Mouse (Mus musculus): ENCODE measurements at regions not wholly inside any gene's neighbourhood (a gene's known extent, or its start where the extent isn't known, plus 50 kb on each side); places are given as distances from the start of the nearest gene placed in this dataset.

DNA sequence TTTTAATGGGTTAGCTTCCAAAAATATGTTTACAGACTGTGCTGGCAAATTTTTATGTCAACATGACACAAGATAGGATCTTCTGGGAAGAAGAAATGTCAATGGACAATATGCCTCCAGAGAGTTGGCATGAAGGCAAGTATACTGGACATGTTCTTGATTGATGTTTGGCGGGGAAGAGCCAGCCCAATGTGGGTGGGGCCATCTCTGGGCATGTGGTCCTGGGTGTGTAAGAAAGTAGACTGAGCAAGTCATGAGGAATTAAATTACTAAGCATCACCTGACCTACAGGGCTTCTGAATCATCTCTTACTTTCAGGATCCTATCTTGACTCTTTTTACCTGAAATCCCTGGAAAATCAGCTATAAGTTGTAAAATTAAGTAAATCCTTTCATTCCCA, 525.0 kb upstream of the Grm7 start:
- Histone ChIP-seq H3K9ac (ENCODE audit: low read depth, low read length) (no peak overlapping the region), H3K4me1 (ENCODE audit: control insufficient read depth, insufficient read depth, low read length) (no peaks in the 10 kb centered on the region), H3K4me3 (ENCODE audit: insufficient read depth, low read depth, low read length) (no peak overlapping the region), H3K36me3 (ENCODE audit: control insufficient read depth, insufficient read depth, low read length) (no peaks in the 10 kb centered on the region), H3K27ac (replicated peaks; ENCODE audit: insufficient read depth, low read depth, low read length) (no peak overlapping the region), H3K27me3 (ENCODE audit: control insufficient read depth, insufficient read depth, low read length) (no peaks in the 10 kb centered on the region), H3K79me2 (ENCODE audit: control insufficient read depth, insufficient read depth, low read length) (no peaks in the 10 kb centered on the region)
- no peak for TF ChIP-seq CTCF (IDR thresholded peaks at IDR 0.05; ENCODE audit: low read depth, low read length)
- no peak for TF ChIP-seq POLR2A (IDR thresholded peaks at IDR 0.05; ENCODE audit: extremely low read depth, insufficient read depth, low read length)
- DNase-seq (ENCODE audit: extremely low read depth, low read depth, low spot score) = peak; percentile 2
- 89% methylated on average over 1 of the region's 1 CpGs for WGBS

DNA sequence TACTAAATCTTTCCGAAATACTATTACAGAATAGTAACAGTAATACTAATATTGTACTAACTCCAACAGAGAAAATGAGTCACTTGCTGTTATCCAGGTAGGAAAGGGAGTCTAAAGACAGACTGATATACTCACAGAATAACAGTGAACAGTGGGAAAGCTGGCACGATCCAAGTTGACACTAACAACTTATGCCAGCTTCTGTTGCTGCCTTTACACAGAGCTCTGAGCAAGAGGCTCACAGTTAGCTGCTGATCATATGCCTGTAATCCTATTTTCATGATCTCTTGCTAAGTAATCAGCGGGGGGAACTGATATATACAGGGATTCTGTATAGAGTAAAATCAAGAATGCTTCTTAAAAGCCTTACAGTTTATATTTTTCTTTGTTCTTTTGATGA, 513.1 kb upstream of the Grm7 start:
- no peak for DNase-seq (ENCODE audit: extremely low read depth, low read depth, low spot score)
- WGBS = 83% methylated on average over 3 of the region's 3 CpGs

DNA sequence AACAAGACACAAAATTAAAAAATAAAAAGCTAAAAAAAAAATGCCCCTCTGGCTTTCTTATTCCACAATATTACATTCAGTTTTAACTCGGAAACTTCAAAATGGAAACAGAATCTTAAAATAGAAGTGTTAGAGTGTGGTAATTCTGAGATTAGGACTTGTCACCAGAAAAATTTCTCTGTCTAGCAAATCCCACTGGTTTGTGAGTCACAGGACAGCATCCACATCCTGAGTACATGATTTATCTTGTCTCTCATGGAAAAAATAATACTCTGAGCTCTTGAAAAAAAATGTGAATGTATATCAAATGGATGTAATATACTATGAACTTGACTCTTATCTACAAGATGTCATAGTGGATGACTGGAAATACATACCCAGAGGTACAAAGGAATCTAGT, 511.8 kb upstream of the Grm7 start:
- no peak overlapping the region for H3K4me3 ChIP-seq (ENCODE audit: insufficient read depth, low read depth, low read length)
- no peak for TF ChIP-seq POLR2A (IDR thresholded peaks at IDR 0.05; ENCODE audit: extremely low read depth, insufficient read depth, low read length)
- no peak for TF ChIP-seq CTCF (IDR thresholded peaks at IDR 0.05; ENCODE audit: low read depth, low read length)
- DNase-seq (ENCODE audit: extremely low read depth, low read depth, low spot score) = no peak
- H3K36me3 ChIP-seq (ENCODE audit: control insufficient read depth, insufficient read depth, low read length) = no peaks in the 10 kb centered on the region
- 84% methylated on average over 1 of the region's 1 CpGs for WGBS
- H3K79me2 ChIP-seq (ENCODE audit: control insufficient read depth, insufficient read depth, low read length) = no peaks in the 10 kb centered on the region
- no peaks in the 10 kb centered on the region for H3K27me3 ChIP-seq (ENCODE audit: control insufficient read depth, insufficient read depth, low read length)
- H3K27ac ChIP-seq (replicated peaks; ENCODE audit: insufficient read depth, low read depth, low read length) = no peak overlapping the region
- H3K9ac ChIP-seq (ENCODE audit: low read depth, low read length) = no peak overlapping the region
- no peaks in the 10 kb centered on the region for H3K4me1 ChIP-seq (ENCODE audit: control insufficient read depth, insufficient read depth, low read length)

More for the DNA sequence above, 513.1 kb upstream of the Grm7 start:
- Histone ChIP-seq H3K9ac (ENCODE audit: low read depth, low read length) (no peak overlapping the region), H3K36me3 (ENCODE audit: control insufficient read depth, insufficient read depth, low read length) (no peaks in the 10 kb centered on the region), H3K4me1 (ENCODE audit: control insufficient read depth, insufficient read depth, low read length) (no peaks in the 10 kb centered on the region), H3K27me3 (ENCODE audit: control insufficient read depth, insufficient read depth, low read length) (no peaks in the 10 kb centered on the region), H3K79me2 (ENCODE audit: control insufficient read depth, insufficient read depth, low read length) (no peaks in the 10 kb centered on the region), H3K4me3 (ENCODE audit: insufficient read depth, low read depth, low read length) (no peak overlapping the region), H3K27ac (replicated peaks; ENCODE audit: insufficient read depth, low read depth, low read length) (no peak overlapping the region)
- no peak for TF ChIP-seq CTCF (IDR thresholded peaks at IDR 0.05; ENCODE audit: low read depth, low read length)
- TF ChIP-seq POLR2A (IDR thresholded peaks at IDR 0.05; ENCODE audit: extremely low read depth, insufficient read depth, low read length) = no peak

DNA sequence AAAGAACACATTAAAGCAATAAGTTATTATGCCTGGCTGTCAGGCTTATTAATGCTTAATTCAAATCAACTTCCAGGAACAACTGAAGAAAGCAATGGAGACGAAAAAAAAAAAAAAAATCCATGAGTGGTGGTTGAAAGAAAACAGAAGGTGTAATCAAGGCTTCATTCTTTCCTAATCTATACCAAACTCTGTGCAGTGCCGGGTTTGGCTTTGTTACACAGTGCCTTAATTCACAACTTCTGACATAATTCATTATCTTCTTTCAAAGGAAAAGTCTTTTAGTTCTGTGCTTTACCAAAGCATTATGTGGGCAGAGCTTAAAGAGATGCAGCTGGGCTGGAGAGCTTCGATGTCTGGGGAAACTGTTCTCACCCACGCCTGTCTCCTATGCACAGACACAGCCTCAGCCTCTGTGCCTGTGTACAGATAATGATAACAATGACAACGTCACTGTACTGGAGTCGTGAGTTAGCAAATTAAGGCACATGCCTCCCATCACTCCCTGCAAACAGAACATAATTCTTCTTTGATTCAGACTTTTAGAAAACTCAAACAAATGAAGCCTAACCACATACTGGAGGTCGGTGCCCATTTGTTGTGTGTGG, 508.2 kb upstream of the Grm7 start:
- Histone ChIP-seq H3K27me3 (ENCODE audit: control insufficient read depth, insufficient read depth, low read length) (no peaks in the 10 kb centered on the region), H3K4me1 (ENCODE audit: control insufficient read depth, insufficient read depth, low read length) (no peaks in the 10 kb centered on the region), H3K9ac (ENCODE audit: low read depth, low read length) (no peak overlapping the region), H3K27ac (replicated peaks; ENCODE audit: insufficient read depth, low read depth, low read length) (no peak overlapping the region), H3K36me3 (ENCODE audit: control insufficient read depth, insufficient read depth, low read length) (no peaks in the 10 kb centered on the region), H3K4me3 (ENCODE audit: insufficient read depth, low read depth, low read length) (no peak overlapping the region), H3K79me2 (ENCODE audit: control insufficient read depth, insufficient read depth, low read length) (no peaks in the 10 kb centered on the region)
- DNase-seq (ENCODE audit: extremely low read depth, low read depth, low spot score) = no peak
- whole genome bisulfite sequencing = 60% methylated on average over 7 of the region's 7 CpGs
- TF ChIP-seq CTCF (IDR thresholded peaks at IDR 0.05; ENCODE audit: low read depth, low read length) (no peak), POLR2A (IDR thresholded peaks at IDR 0.05; ENCODE audit: extremely low read depth, insufficient read depth, low read length) (no peak)

DNA sequence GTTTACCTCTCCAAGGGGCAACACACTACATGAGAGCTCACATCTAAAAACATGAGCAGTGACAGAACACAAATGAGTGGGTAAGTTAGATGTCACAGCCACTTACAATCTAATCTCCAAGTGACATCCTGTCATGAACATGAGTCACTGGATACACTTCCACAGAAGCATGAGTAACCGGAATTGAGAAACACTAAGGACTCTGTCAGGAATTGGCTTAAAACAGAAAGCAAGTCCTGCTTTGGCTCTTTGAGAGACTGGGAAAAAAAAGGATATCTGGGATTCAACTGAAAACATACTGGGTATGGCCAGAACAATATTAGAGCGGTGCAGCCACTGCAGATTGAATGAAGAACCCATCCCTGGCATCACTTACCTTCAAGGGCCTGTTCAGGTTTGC, 506.0 kb upstream of the Grm7 start:
- Histone ChIP-seq H3K4me3 (ENCODE audit: insufficient read depth, low read depth, low read length) (no peak overlapping the region), H3K79me2 (ENCODE audit: control insufficient read depth, insufficient read depth, low read length) (no peaks in the 10 kb centered on the region), H3K27ac (replicated peaks; ENCODE audit: insufficient read depth, low read depth, low read length) (no peak overlapping the region), H3K9ac (ENCODE audit: low read depth, low read length) (no peak overlapping the region), H3K4me1 (ENCODE audit: control insufficient read depth, insufficient read depth, low read length) (no peaks in the 10 kb centered on the region), H3K27me3 (ENCODE audit: control insufficient read depth, insufficient read depth, low read length) (no peaks in the 10 kb centered on the region), H3K36me3 (ENCODE audit: control insufficient read depth, insufficient read depth, low read length) (no peaks in the 10 kb centered on the region)
- WGBS = 59% methylated on average over 2 of the region's 2 CpGs
- TF ChIP-seq CTCF (IDR thresholded peaks at IDR 0.05; ENCODE audit: low read depth, low read length) = no peak
- TF ChIP-seq POLR2A (IDR thresholded peaks at IDR 0.05; ENCODE audit: extremely low read depth, insufficient read depth, low read length) = no peak
- no peak for DNase-seq (ENCODE audit: extremely low read depth, low read depth, low spot score)

DNA sequence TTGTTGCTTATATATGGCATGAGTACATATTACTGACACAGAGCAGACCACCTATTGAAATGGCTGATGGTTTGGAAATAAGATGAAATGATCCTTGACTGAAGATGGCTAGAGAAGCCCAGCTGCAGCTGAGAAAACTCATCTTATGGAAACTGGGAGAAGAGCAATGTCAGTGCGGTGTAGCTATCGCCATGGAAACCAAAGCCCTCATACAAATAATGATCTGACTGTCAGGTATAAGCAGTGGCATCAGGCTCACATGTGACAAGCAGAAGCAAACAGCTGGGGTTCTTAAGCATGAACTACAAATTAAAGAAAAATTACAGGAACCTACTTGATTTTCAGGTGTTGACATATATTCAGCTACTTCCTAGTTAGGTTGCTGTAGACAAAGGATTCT, 476.8 kb upstream of the Grm7 start:
- no peaks in the 10 kb centered on the region for H3K4me1 ChIP-seq (ENCODE audit: control insufficient read depth, insufficient read depth, low read length)
- TF ChIP-seq POLR2A (IDR thresholded peaks at IDR 0.05; ENCODE audit: extremely low read depth, insufficient read depth, low read length) = no peak
- no peak for TF ChIP-seq CTCF (IDR thresholded peaks at IDR 0.05; ENCODE audit: low read depth, low read length)
- H3K36me3 ChIP-seq (ENCODE audit: control insufficient read depth, insufficient read depth, low read length) = no peaks in the 10 kb centered on the region
- no peaks in the 10 kb centered on the region for H3K27me3 ChIP-seq (ENCODE audit: control insufficient read depth, insufficient read depth, low read length)
- 83% methylated on average over 2 of the region's 2 CpGs for WGBS
- H3K79me2 ChIP-seq (ENCODE audit: control insufficient read depth, insufficient read depth, low read length) = no peaks in the 10 kb centered on the region
- H3K4me3 ChIP-seq (ENCODE audit: insufficient read depth, low read depth, low read length) = no peak overlapping the region
- H3K9ac ChIP-seq (ENCODE audit: low read depth, low read length) = no peak overlapping the region
- no peak overlapping the region for H3K27ac ChIP-seq (replicated peaks; ENCODE audit: insufficient read depth, low read depth, low read length)
- DNase-seq (ENCODE audit: extremely low read depth, low read depth, low spot score) = no peak

All from liver, adult 2 months (tissue).